Mouse (Mus musculus) R1 (cell line): ENCODE results near the gene Tbc1d24.
"Not testable (repeated sequence)": the region's sequence is repeated elsewhere in the genome, so short reads cannot be mapped to it uniquely, and the experiment has no call there.

ENCODE experiments used
- DNase-seq: peaks from one replicate; pipeline ENCODE4 v3.0.0-alpha.2; 2018; ENCODE audit warnings: low read depth, low spot score

Gene Tbc1d24

GRCm38 (mm10) chr17:24150824-24151223 lies 54.5 kb downstream of the Tbc1d24 start, which contains the start of gene Pdpk1:
Gene Pdpk1 (minus strand): TSS chr17:24150924.
- DNase-seq = no peak

GRCm38 (mm10) chr17:24149421-24149820 lies 55.9 kb downstream of the Tbc1d24 start:
- no peak for DNase-seq

GRCm38 (mm10) chr17:24142897-24143296 lies 62.5 kb downstream of the Tbc1d24 start:
- no peak for DNase-seq

- DNase-seq = peak; percentile 97
These were observed 63.9 kb downstream of the Tbc1d24 start for GRCm38 (mm10) chr17:24141425-24141920.

- DNase-seq = peak; percentile 52
These were observed 64.4 kb downstream of the Tbc1d24 start for GRCm38 (mm10) chr17:24140845-24141424.

- DNase-seq = no peak
These were observed 65.4 kb downstream of the Tbc1d24 start for GRCm38 (mm10) chr17:24139968-24140367.

- peak; percentile 47 for DNase-seq
These were observed 66.1 kb downstream of the Tbc1d24 start for GRCm38 (mm10) chr17:24139256-24139655.

- DNase-seq = no peak
These were observed 68.0 kb downstream of the Tbc1d24 start for GRCm38 (mm10) chr17:24137226-24137880.

GRCm38 (mm10) chr17:24134062-24134461 lies 71.3 kb downstream of the Tbc1d24 start:
- DNase-seq = peak; percentile 75

GRCm38 (mm10) chr17:24132919-24133318 lies 72.4 kb downstream of the Tbc1d24 start:
- not testable (repeated sequence) for DNase-seq

GRCm38 (mm10) chr17:24131570-24131969 lies 73.8 kb downstream of the Tbc1d24 start:
- peak; percentile 65 for DNase-seq

GRCm38 (mm10) chr17:24129246-24129645 lies 76.1 kb downstream of the Tbc1d24 start:
- DNase-seq = not testable (repeated sequence)

- no peak for DNase-seq
These were observed 77.8 kb downstream of the Tbc1d24 start for GRCm38 (mm10) chr17:24127592-24127991.

- DNase-seq = peak; percentile 60
These were observed 78.6 kb downstream of the Tbc1d24 start for GRCm38 (mm10) chr17:24126801-24127200.
